Comparison of ENCODE assay signal across 16 mouse cellular contexts in genomic region chr10:22598908-22599480, GRCm38 (mm10). TPM values are rescaled to one million over a fixed set of nuclear protein-coding genes. Genes with fewer than 3 reads are reported as not detected.
DNase-seq lines count a peak whose midpoint lies in the region.
"Had no signal": no experiment of that assay in that cellular context is flagged by ENCODE, and none has a peak within 500 bp of the region (broad histone marks: within the 10 kb centered on the region; RNA-seq: fewer than 3 reads in every experiment).

No protein-coding gene starts in this region.

- intact Hi-C loops in left cerebral cortex, postnatal 10 days (cut with DNase I) = no loop called here

- DNase-seq in frontal cortex, postnatal 36 days (ENCODE audit: low spot score in 2 of 2) = peak; percentile 27 to 45
- DNase-seq in frontal cortex, postnatal 14 days (ENCODE audit: low spot score in 2 of 2) = no peak
- DNase-seq in left cerebral cortex, adult 18-20 months (ENCODE audit: low spot score in 2 of 2) = peak; percentile 32 to 59
- DNase-seq in left cerebral cortex, postnatal 10 days (ENCODE audit: extremely low spot score in 1 of 2, low spot score in 2 of 2) = no peak
- peak; percentile 49 to 72 for DNase-seq in right cerebral cortex, adult 2 months (ENCODE audit: low spot score in 2 of 2)
- DNase-seq in right cerebral cortex, postnatal 4 days = no peak
- no peak for DNase-seq in urinary bladder, postnatal 14 days (ENCODE audit: low spot score)
- DNase-seq in B cell, adult 2 months = no peak
- DNase-seq: adrenal gland, postnatal 25 days; cerebellum, adult 11 months; cerebellum, postnatal 10 days; gastrocnemius, postnatal 14 days; heart, adult 18-20 months; heart, postnatal 14 days; liver, postnatal 0 days; thymus, postnatal 25 days had no signal

RNA-seq across cellular contexts. Expression of gene Slc2a12, which starts 45.8 kb away (rescaled TPM):
- total RNA-seq in left cerebral cortex, adult 18-20 months (2021) = 1 to 10 TPM; 3.1 to 4.1 TPM
- 1 to 10 TPM; 2.6 to 4.0 TPM for total RNA-seq in left cerebral cortex, postnatal 10 days (2021)

Comparison
In these comparisons a context has a peak if more than half of its experiments do, and no peak if none do; other contexts are left out.
1. DNase-seq: peak in frontal cortex, postnatal 36 days (2 of 2), left cerebral cortex, adult 18-20 months (2 of 2) and right cerebral cortex, adult 2 months (2 of 2); none in frontal cortex, postnatal 14 days (0 of 2), left cerebral cortex, postnatal 10 days (0 of 2), right cerebral cortex, postnatal 4 days (single experiment), urinary bladder, postnatal 14 days (single experiment) and B cell, adult 2 months (0 of 2).